Mouse (Mus musculus) regulatory T cell (primary cell): ENCODE results near the gene Fam204a.

ENCODE experiments used
- in situ Hi-C: fragments of 300-600 bp; cut with MboI, MseI; formaldehyde crosslinking; loops from one replicate; pipeline ENCODE4 v1.15.1; 2025; ENCODE audit warnings: high pct_unique_total_duplicates

The Fam204a gene

GRCm38 (mm10) chr19:60225899-60226844 is at the start of gene Fam204a:
TSS of gene Fam204a (minus strand) at chr19:60226701.
- in situ Hi-C loops = loop anchor here (10.0 kb wide), 1 partner anchor 349 kb away; no protein-coding TSS in a partner anchor

GRCm38 (mm10) chr19:60265789-60266188 is 39.3 kb upstream of the Fam204a start:
- in situ Hi-C loops = no loop called here

GRCm38 (mm10) chr19:60260689-60261088 is 34.2 kb upstream of the Fam204a start:
- in situ Hi-C loops = no loop called here

GRCm38 (mm10) chr19:60252021-60252420 is 25.5 kb upstream of the Fam204a start:
- in situ Hi-C loops = no loop called here

- in situ Hi-C loops = no loop called here
Measured at GRCm38 (mm10) chr19:60251197-60251596, 24.7 kb upstream of the Fam204a start.

- in situ Hi-C loops = no loop called here
Measured at GRCm38 (mm10) chr19:60245250-60245649, 18.7 kb upstream of the Fam204a start.

- in situ Hi-C loops = no loop called here
Measured at GRCm38 (mm10) chr19:60242620-60243019, 16.1 kb upstream of the Fam204a start.

- in situ Hi-C loops = no loop called here
Measured at GRCm38 (mm10) chr19:60241916-60242602, 15.6 kb upstream of the Fam204a start.

- in situ Hi-C loops = no loop called here
Measured at GRCm38 (mm10) chr19:60231542-60231941, 5.0 kb upstream of the Fam204a start.

GRCm38 (mm10) chr19:60226845-60227235 is 339 bp upstream of the Fam204a start:
- in situ Hi-C loops = loop anchor here (10.0 kb wide), 1 partner anchor 348 kb away; no protein-coding TSS in a partner anchor

- in situ Hi-C loops = no loop called here
Measured at GRCm38 (mm10) chr19:60219395-60219794, 7.1 kb downstream of the Fam204a start.

GRCm38 (mm10) chr19:60217985-60218384 is 8.5 kb downstream of the Fam204a start:
- in situ Hi-C loops = no loop called here

GRCm38 (mm10) chr19:60208173-60208572 is 18.3 kb downstream of the Fam204a start:
- in situ Hi-C loops = no loop called here

GRCm38 (mm10) chr19:60204176-60204575 is 22.3 kb downstream of the Fam204a start:
- in situ Hi-C loops = no loop called here

GRCm38 (mm10) chr19:60200294-60200693 is 26.2 kb downstream of the Fam204a start:
- in situ Hi-C loops = no loop called here

- in situ Hi-C loops = no loop called here
Measured at GRCm38 (mm10) chr19:60199152-60199551, 27.3 kb downstream of the Fam204a start.

- in situ Hi-C loops = no loop called here
Measured at GRCm38 (mm10) chr19:60192790-60193189, 33.7 kb downstream of the Fam204a start.

- in situ Hi-C loops = no loop called here
Measured at GRCm38 (mm10) chr19:60189206-60189605, 37.3 kb downstream of the Fam204a start.

GRCm38 (mm10) chr19:60182901-60183300 is 43.6 kb downstream of the Fam204a start:
- in situ Hi-C loops = no loop called here

GRCm38 (mm10) chr19:60182171-60182570 is 44.3 kb downstream of the Fam204a start:
- in situ Hi-C loops = no loop called here

- in situ Hi-C loops = no loop called here
Measured at GRCm38 (mm10) chr19:60178771-60179563, 47.5 kb downstream of the Fam204a start.

- in situ Hi-C loops = loop anchor here (10.0 kb wide), 1 partner anchor 731 kb away; no protein-coding TSS in a partner anchor
Measured at GRCm38 (mm10) chr19:60165417-60165816, 61.1 kb downstream of the Fam204a start.
